Mouse (Mus musculus): ENCODE measurements around the gene Ephb1. TPM values are rescaled to one million over a fixed set of nuclear protein-coding genes. Genes with fewer than 3 reads are reported as not detected.

Ephb1 gene
- polyA plus RNA-seq (2017; shearing (Covaris generic)), result under 1 TPM; 0.21 to 0.36 TPM

DNA sequence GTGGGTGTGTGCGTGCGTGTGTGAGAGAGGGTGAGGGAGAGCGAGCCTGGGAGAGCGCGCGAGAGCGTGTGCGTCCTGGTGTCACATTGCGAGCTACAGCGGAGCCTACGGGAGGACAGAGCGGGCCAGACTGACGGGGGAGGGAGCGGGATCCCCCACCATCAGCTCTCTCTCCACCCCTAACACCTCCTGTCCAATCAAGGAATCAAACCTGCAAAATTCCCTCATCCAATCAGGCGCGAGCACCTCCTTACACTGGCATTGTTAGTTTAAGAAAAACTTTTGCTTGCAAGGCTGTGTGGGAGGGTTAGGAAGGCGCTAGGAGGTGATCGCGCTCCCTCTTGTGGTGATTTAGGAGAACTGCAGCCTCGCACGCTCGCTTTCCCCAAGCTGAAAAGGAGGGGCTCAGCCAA is at the start of gene Ephb1:
Ephb1 (minus strand) TSS at position 133 of the 413 bp plus-strand sequence.

Other genes with a start within 250 kb of the Ephb1 start
- gene Ky, start 151.1 kb upstream of the Ephb1 start, polyA plus RNA-seq (2017; shearing (Covaris generic)), result 1 to 10 TPM in 1 of 2 experiments, under 1 TPM in 1; 0.23 to 2.9 TPM

Measured in activated CD4-positive, CD25-positive, alpha-beta regulatory T cell (primary cell).